ENCODE assay signal across 8 mouse cellular contexts in the genomic region with DNA sequence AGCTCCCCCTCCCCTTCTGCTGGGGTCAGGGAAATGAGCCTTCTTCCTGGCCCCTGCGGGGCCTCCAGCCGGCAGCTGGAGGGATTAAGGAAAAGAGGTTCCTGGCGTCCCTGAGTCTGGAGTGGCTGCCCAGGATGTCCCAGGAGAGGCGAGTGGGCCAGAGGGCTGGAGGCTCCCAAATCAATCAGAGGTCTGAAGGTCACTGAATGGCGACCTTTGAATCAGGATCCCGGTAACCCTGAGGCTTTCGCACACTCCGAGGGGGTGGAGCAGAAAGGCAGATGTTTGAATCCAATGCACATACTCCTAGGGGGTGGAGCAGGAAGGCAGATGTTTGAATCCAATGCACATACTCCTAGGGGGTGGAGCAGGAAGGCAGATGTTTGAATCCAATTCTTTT. TPM values are rescaled to one million over a fixed set of nuclear protein-coding genes. Genes with fewer than 3 reads are reported as not detected.
A peak's percentile ranks its signal among the peaks of the same experiment; 100 is the strongest.
DNase-seq lines count a peak whose midpoint lies in the region; ATAC-seq and TF ChIP-seq lines count a peak whose summit lies in the region.

No protein-coding gene starts in this region.

- no peak overlapping the region for H3K27ac ChIP-seq in midbrain, embryonic 11.5 days (ENCODE audit: low read depth, low read length)
- H3K27ac ChIP-seq in midbrain, postnatal 0 days (ENCODE audit: low read depth, low read length), result no peak overlapping the region
- peak overlapping the region; percentile 86 for H3K27ac ChIP-seq in heart, embryonic 10.5 days
- peak overlapping the region; percentile 73 for H3K27ac ChIP-seq in kidney, embryonic 14.5 days (ENCODE audit: low read depth, low read length)
- H3K27ac ChIP-seq in midbrain, embryonic 15.5 days, result peak overlapping the region; percentile 32; the same call in 1 of the 2 replicates

- H3K4me2 ChIP-seq in midbrain, embryonic 11.5 days, result no peak overlapping the region
- H3K4me2 ChIP-seq in midbrain, postnatal 0 days (ENCODE audit: low read depth, low read length, poor library complexity, severe bottlenecking), result no peak overlapping the region
- H3K4me2 ChIP-seq in kidney, embryonic 14.5 days (replicated peaks; ENCODE audit: low read depth, low read length), result no peak overlapping the region
- H3K4me2 ChIP-seq in midbrain, embryonic 15.5 days, result no peak overlapping the region

- H3K9me3 ChIP-seq in midbrain, embryonic 11.5 days (ENCODE audit: control insufficient read depth, low read length), result no peaks in the 10 kb centered on the region
- H3K9me3 ChIP-seq in midbrain, postnatal 0 days (ENCODE audit: low read length), result no peaks in the 10 kb centered on the region
- no peaks in the 10 kb centered on the region for H3K9me3 ChIP-seq in heart, embryonic 10.5 days
- no peaks in the 10 kb centered on the region for H3K9me3 ChIP-seq in kidney, embryonic 14.5 days (ENCODE audit: control insufficient read depth, low read length)
- H3K9me3 ChIP-seq in midbrain, embryonic 15.5 days, result no peaks in the 10 kb centered on the region

- 0% methylated on average over 8 of the region's 8 CpGs for WGBS in midbrain, embryonic 11.5 days
- 3% methylated on average over 8 of the region's 8 CpGs for whole genome bisulfite sequencing in midbrain, postnatal 0 days
- 4% methylated on average over 8 of the region's 8 CpGs for WGBS in heart, embryonic 10.5 days
- under 1% methylated on average over 8 of the region's 8 CpGs for WGBS in kidney, embryonic 14.5 days
- 3% methylated on average over 8 of the region's 8 CpGs for WGBS in midbrain, embryonic 15.5 days

- no peaks in the 10 kb centered on the region for H3K27me3 ChIP-seq in midbrain, embryonic 11.5 days (ENCODE audit: control insufficient read depth, insufficient read depth, low read length)
- no peaks in the 10 kb centered on the region for H3K27me3 ChIP-seq in midbrain, postnatal 0 days (ENCODE audit: insufficient read depth, low read length)
- no peaks in the 10 kb centered on the region for H3K27me3 ChIP-seq in heart, embryonic 10.5 days (ENCODE audit: insufficient read depth, poor library complexity, severe bottlenecking)
- H3K27me3 ChIP-seq in kidney, embryonic 14.5 days (ENCODE audit: control insufficient read depth, insufficient read depth, low read length), result no peaks in the 10 kb centered on the region
- H3K27me3 ChIP-seq in midbrain, embryonic 15.5 days (replicated peaks), result no peaks in the 10 kb centered on the region

- no peak for DNase-seq in midbrain, embryonic 11.5 days (ENCODE audit: low spot score, missing footprints)
- no peak for DNase-seq in midbrain, postnatal 0 days (ENCODE audit: low spot score)
- peak; percentile 82 for DNase-seq in heart, embryonic 10.5 days (ENCODE audit: low spot score)
- no peak for DNase-seq in spleen, postnatal 14 days (ENCODE audit: low spot score in 2 of 2)
- DNase-seq in layer of hippocampus, postnatal 36 days, result no peak
- no peak for DNase-seq in left cerebral cortex, adult 9 months (ENCODE audit: low spot score in 2 of 2)

- ATAC-seq in midbrain, embryonic 11.5 days (ENCODE audit: low FRiP score), result peak; percentile 80
- no peak for ATAC-seq in midbrain, postnatal 0 days (ENCODE audit: low FRiP score)
- peak; percentile 63 for ATAC-seq in kidney, embryonic 14.5 days (ENCODE audit: low FRiP score, low TSS enrichment)
- ATAC-seq in midbrain, embryonic 15.5 days (replicated peaks), result no peak; the same call in 1 of the 2 replicates

- H3K4me3 ChIP-seq in midbrain, embryonic 11.5 days (ENCODE audit: low read depth, low read length), result no peak overlapping the region
- no peak overlapping the region for H3K4me3 ChIP-seq in midbrain, postnatal 0 days (ENCODE audit: low read depth, low read length)
- peak overlapping the region; percentile 30; the same call in 1 of the 2 replicates for H3K4me3 ChIP-seq in heart, embryonic 10.5 days
- H3K4me3 ChIP-seq in kidney, embryonic 14.5 days (ENCODE audit: low read length), result no peak overlapping the region
- H3K4me3 ChIP-seq in midbrain, embryonic 15.5 days, result no peak overlapping the region

- peaks cover 14% of the 10 kb centered on the region for H3K4me1 ChIP-seq in midbrain, embryonic 11.5 days (ENCODE audit: control insufficient read depth, insufficient read depth, low read length)
- H3K4me1 ChIP-seq in midbrain, postnatal 0 days (ENCODE audit: insufficient read depth, low read length), result no peaks in the 10 kb centered on the region
- peaks cover 37% of the 10 kb centered on the region for H3K4me1 ChIP-seq in heart, embryonic 10.5 days
- H3K4me1 ChIP-seq in kidney, embryonic 14.5 days (ENCODE audit: control insufficient read depth, insufficient read depth, low read length), result peaks cover 16% of the 10 kb centered on the region
- peaks cover 5% of the 10 kb centered on the region for H3K4me1 ChIP-seq in midbrain, embryonic 15.5 days

- TF ChIP-seq CTCF in midbrain, postnatal 0 days (IDR thresholded peaks at IDR 0.05), result no peak

- H3K9ac ChIP-seq in midbrain, embryonic 11.5 days (ENCODE audit: low read length), result no peak overlapping the region
- H3K9ac ChIP-seq in midbrain, postnatal 0 days (replicated peaks; ENCODE audit: low read length, poor library complexity, severe bottlenecking), result no peak overlapping the region
- no peak overlapping the region for H3K9ac ChIP-seq in kidney, embryonic 14.5 days (ENCODE audit: low read depth, low read length)
- H3K9ac ChIP-seq in midbrain, embryonic 15.5 days, result no peak overlapping the region

- no peaks in the 10 kb centered on the region for H3K36me3 ChIP-seq in midbrain, embryonic 11.5 days (ENCODE audit: control insufficient read depth, insufficient read depth, low read length)
- H3K36me3 ChIP-seq in midbrain, postnatal 0 days (ENCODE audit: insufficient read depth, low read length), result no peaks in the 10 kb centered on the region
- H3K36me3 ChIP-seq in heart, embryonic 10.5 days, result peaks cover 21% of the 10 kb centered on the region
- H3K36me3 ChIP-seq in kidney, embryonic 14.5 days (ENCODE audit: control insufficient read depth, insufficient read depth, low read length), result no peaks in the 10 kb centered on the region
- no peaks in the 10 kb centered on the region for H3K36me3 ChIP-seq in midbrain, embryonic 15.5 days (replicated peaks)

RNA-seq across cellular contexts. Expression of a gene that starts 39.9 kb away (rescaled TPM):
- 10.2 and 10.7 TPM in 2 replicates for polyA plus RNA-seq in midbrain, embryonic 11.5 days (2014; fragmentation: Nextera tagmentation; extraction: Ambion mirVana)
- 101 and 117 TPM in 2 replicates for total RNA-seq in midbrain, postnatal 0 days (2014; rRNA removed)
- polyA plus RNA-seq in midbrain, postnatal 0 days (2015; fragmentation: Nextera tagmentation; extraction: Ambion mirVana), result 33.2 and 43.3 TPM in 2 replicates
- polyA plus RNA-seq in heart, embryonic 10.5 days (2016; fragmentation: Nextera tagmentation; extraction: Ambion mirVana), result 11.4 and 20.7 TPM in 2 replicates
- 9.3 and 9.5 TPM in 2 replicates for polyA plus RNA-seq in kidney, embryonic 14.5 days (2014; fragmentation: Nextera tagmentation; extraction: Ambion mirVana)
- 36.2 and 42.4 TPM in 2 replicates for polyA plus RNA-seq in midbrain, embryonic 15.5 days (2015; fragmentation: Nextera tagmentation; extraction: Ambion mirVana)
- 10 to 100 TPM; 29.4 to 32.9 TPM for total RNA-seq in layer of hippocampus, postnatal 36 days (2021)

RNA-seq across cellular contexts. Expression of a gene that starts 40.1 kb away (rescaled TPM):
- polyA plus RNA-seq in midbrain, embryonic 11.5 days (2014; fragmentation: Nextera tagmentation; extraction: Ambion mirVana), result 85.3 and 90.1 TPM in 2 replicates
- 150 and 171 TPM in 2 replicates for total RNA-seq in midbrain, postnatal 0 days (2014; rRNA removed)
- polyA plus RNA-seq in midbrain, postnatal 0 days (2015; fragmentation: Nextera tagmentation; extraction: Ambion mirVana), result 74.5 and 92.9 TPM in 2 replicates
- 198 and 307 TPM in 2 replicates for polyA plus RNA-seq in heart, embryonic 10.5 days (2016; fragmentation: Nextera tagmentation; extraction: Ambion mirVana)
- 111 and 222 TPM in 2 replicates for polyA plus RNA-seq in kidney, embryonic 14.5 days (2014; fragmentation: Nextera tagmentation; extraction: Ambion mirVana)
- polyA plus RNA-seq in midbrain, embryonic 15.5 days (2015; fragmentation: Nextera tagmentation; extraction: Ambion mirVana), result 95.1 and 98.5 TPM in 2 replicates
- total RNA-seq in layer of hippocampus, postnatal 36 days (2021), result 100 to 1,000 TPM; 178 to 188 TPM

Comparison
In these comparisons a context has a peak if more than half of its experiments do, and no peak if none do; other contexts are left out.
1. ATAC-seq: peak in midbrain, embryonic 11.5 days (single experiment) and kidney, embryonic 14.5 days (single experiment); none in midbrain, postnatal 0 days (single experiment) and midbrain, embryonic 15.5 days (single experiment).
2. H3K27ac ChIP-seq: peak in heart, embryonic 10.5 days (single experiment), kidney, embryonic 14.5 days (single experiment) and midbrain, embryonic 15.5 days (single experiment); none in midbrain, embryonic 11.5 days (single experiment) and midbrain, postnatal 0 days (single experiment).